Mouse (Mus musculus): ENCODE results near the gene Rnf130.
A peak's percentile ranks its signal among the peaks of the same experiment; 100 is the strongest.

DNA sequence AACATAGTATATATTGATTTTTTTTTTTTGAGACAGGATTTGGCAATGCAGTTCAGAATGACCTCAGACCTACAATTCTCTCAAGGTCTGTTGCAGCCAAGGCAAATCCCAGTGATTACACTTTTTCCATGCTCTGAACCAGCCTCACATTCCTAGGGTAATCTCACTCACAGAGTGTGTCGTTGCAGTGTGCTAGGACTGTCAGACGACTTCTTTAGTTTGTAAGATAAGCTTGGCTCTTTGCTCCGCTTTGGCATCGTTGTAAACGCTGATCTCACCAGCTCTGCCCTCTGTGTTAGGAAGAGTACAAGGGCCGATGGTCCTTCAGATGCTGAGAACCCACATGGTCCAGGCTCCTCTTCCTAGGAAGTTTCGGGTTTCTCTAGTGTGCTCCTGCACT, 80.9 kb downstream of the Rnf130 start:
- TF ChIP-seq CTCF (IDR thresholded peaks at IDR 0.05; ENCODE audit: low read depth) (no peak), EP300 (IDR thresholded peaks at IDR 0.05; ENCODE audit: low read depth) (peak; percentile 47; the same call in 1 of the 2 replicates)

Data from liver, postnatal 0 days (tissue).